Mouse (Mus musculus) bone marrow macrophage, adult 2 months (primary cell): Measurements from ENCODE around the gene Sftpa1.
A peak's percentile ranks its signal among the peaks of the same experiment; 100 is the strongest.

ENCODE experiments used
- CTCF ChIP-seq: IDR thresholded peaks from 2 replicates; pipeline ENCODE4 v1.5.1; 2012; ENCODE audit warnings: low read depth, mild to moderate bottlenecking, low read length, moderate library complexity
- POLR2A ChIP-seq: IDR thresholded peaks from 2 replicates; pipeline ENCODE4 v1.6.1; 2012; ENCODE audit warnings: mild to moderate bottlenecking, low read depth, low read length, borderline replicate concordance

GRCm38 (mm10) chr14:41090777-41091176, 40.8 kb upstream of the Sftpa1 start:
- peak; percentile 19; the same call in 1 of the 2 replicates for TF ChIP-seq CTCF
- no peak for TF ChIP-seq POLR2A
